Mouse (Mus musculus) adrenal gland, adult 2 months (tissue): ENCODE results near the gene Nagpa. TPM values are rescaled to one million over a fixed set of nuclear protein-coding genes. Genes with fewer than 3 reads are reported as not detected.
A peak's percentile ranks its signal among the peaks of the same experiment; 100 is the strongest.
"Not testable (repeated sequence)": the region's sequence is repeated elsewhere in the genome, so short reads cannot be mapped to it uniquely, and the experiment has no call there.

ENCODE experiments used
- DNase-seq: peaks from one replicate; pipeline ENCODE4 v3.0.0; 2021
- long read RNA-seq: library from polyadenylated mRNA; stranded (forward); transcript quantifications from one replicate; pipeline ENCODE4 v2.0.0, GENCODE M21; 2021
- polyA plus RNA-seq: library from polyadenylated mRNA; depleted of rRNA; stranded (reverse); fragments of >200 nt; gene quantifications from 2 replicates; pipeline ENCODE4 v1.2.3, GENCODE M21; 2012; rRNA removed
- total RNA-seq, 2 experiments: library from RNA; stranded (reverse); gene quantifications; 2 replicates each; pipeline ENCODE4 v1.2.3; 2021

The Nagpa gene
- 10 to 100 TPM; 26.0 to 28.7 TPM for total RNA-seq
- polyA plus RNA-seq: 64.5 and 69.5 TPM in 2 replicates
- long read RNA-seq, transcript Nagpa-201 (10 exons, 2,143 nt): major isoform, 35 of 46 reads
- long read RNA-seq, partial matches to known transcripts: 4 of 46 reads
- long read RNA-seq, other reads (novel, unspliced or antisense): 4 of 46 reads

- DNase-seq: peak; percentile 88
Observed at GRCm38 (mm10) chr16:5203668-5204433, at the start of gene Nagpa. TSS of gene Nagpa (minus strand) at chr16:5204012.

GRCm38 (mm10) chr16:5252260-5252659, 48.4 kb upstream of the Nagpa start:
- no peak for DNase-seq

- no peak for DNase-seq
Observed at GRCm38 (mm10) chr16:5250891-5251290, 47.1 kb upstream of the Nagpa start.

DNA sequence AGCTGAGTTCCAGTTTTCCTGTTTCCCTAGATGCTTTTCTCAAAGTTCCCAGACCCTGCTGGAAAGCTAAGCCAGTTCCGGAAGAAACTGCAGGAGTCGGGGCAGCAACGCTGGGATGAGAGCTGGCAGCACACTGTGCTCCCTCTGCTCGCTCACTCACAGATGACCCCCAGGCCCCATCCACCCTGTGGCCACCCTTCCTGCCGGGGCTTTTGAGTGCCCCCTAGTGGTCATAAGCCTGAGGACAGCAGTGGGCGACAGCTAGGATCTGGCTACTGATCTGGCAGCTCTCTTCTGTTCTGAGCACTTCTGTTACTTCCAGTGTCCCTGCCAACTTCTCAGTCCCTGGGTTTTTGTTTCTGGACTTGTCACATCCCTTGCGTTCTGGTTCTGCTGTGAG, 40.6 kb upstream of the Nagpa start:
- peak; percentile 77 for DNase-seq

DNA sequence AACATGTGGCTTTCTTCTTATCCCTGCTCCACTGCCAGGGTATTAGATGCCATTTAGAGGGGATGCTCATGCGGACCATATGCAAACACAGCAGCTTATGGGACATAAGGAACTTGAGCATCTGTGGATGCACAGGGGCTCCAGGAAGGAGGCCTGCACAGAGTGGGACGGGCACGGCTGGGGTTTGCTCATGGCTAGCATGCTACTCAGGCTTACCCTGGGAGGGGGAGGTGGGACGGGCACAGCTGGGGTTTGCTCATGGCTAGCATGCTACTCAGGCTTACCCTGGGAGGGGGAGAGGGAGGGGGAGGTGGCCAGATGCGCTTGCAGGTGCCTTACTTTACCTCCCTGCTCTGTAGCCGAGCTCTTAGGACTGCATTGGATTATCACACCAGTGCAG, 39.1 kb upstream of the Nagpa start:
- no peak for DNase-seq

DNA sequence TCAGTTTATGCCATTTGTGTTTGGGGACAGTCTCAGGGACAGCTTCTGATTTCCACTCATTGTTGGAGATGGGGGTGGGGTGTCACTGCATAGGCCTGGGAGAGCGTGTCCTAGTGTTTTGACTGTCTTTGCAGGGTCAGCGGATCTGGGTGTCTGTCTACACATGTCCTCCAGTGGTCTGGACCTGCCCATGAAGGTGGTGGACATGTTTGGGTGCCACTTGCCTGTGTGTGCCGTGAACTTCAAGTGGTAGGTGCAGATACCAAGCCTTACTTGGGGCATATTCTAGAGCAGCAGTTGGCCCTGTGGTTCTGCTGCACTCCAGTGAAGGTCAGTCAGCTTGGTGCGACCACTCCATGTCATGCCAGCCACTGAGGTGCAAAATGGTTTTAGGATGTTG, 38.5 kb upstream of the Nagpa start:
- no peak for DNase-seq

- DNase-seq: peak; percentile 95
Observed at GRCm38 (mm10) chr16:5233418-5234313, 29.9 kb upstream of the Nagpa start, which contains the start of gene Alg1. TSS of gene Alg1 (plus strand) at chr16:5233621.

GRCm38 (mm10) chr16:5232982-5233381, 29.2 kb upstream of the Nagpa start:
- no peak for DNase-seq

GRCm38 (mm10) chr16:5228103-5228502, 24.3 kb upstream of the Nagpa start:
- DNase-seq: not testable (repeated sequence)

GRCm38 (mm10) chr16:5227501-5227900, 23.7 kb upstream of the Nagpa start:
- peak; percentile 16 for DNase-seq

GRCm38 (mm10) chr16:5226534-5226933, 22.7 kb upstream of the Nagpa start:
- DNase-seq: not testable (repeated sequence)

DNA sequence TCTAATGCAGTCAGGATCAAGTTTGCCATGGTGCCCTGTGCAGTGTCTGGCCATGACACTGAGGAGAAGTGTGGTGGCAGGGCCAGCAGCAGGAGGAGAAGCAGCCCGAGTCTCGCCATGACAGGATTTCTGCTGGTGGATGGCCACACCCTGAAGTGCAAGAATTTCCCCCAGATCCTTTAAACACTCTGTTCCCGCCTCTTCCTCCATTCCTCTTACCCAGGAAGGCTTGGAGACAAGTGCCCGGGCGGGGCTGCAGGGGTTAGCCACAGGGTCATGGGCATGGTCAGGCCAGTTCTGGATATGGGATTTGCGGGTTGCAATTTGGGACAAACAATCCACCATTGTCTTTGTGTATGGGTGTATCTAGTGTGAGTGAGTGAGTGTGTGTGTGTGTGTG, 18.3 kb upstream of the Nagpa start, which contains the start of gene AU021092:
Gene AU021092 (minus strand): TSS at position 160 of the 400 bp plus-strand sequence.
- DNase-seq: peak; percentile 36

- no peak for DNase-seq
Observed at GRCm38 (mm10) chr16:5221403-5221802, 17.6 kb upstream of the Nagpa start.

- no peak for DNase-seq
Observed at GRCm38 (mm10) chr16:5217341-5218133, 13.7 kb upstream of the Nagpa start.

DNA sequence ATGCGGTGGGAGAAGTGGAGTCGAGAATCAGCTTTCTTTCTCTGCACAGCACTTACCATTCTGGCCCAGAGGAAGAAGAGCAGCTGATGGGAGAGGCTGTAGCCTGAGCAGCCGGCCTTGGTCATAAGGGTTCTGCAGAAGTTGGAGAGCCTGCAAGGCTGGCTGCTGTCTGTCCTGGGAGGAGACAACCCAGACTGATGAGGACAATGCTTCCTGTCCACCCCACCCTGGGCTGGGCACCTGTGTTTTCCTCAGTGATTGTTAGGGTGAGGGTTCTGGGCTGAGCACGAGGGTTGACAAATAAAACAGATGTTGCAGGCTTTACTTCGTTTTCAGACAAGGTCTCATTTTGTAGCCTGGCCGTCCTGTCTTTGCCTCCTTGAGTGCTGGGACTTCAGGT, 12.9 kb upstream of the Nagpa start:
- DNase-seq: no peak

DNA sequence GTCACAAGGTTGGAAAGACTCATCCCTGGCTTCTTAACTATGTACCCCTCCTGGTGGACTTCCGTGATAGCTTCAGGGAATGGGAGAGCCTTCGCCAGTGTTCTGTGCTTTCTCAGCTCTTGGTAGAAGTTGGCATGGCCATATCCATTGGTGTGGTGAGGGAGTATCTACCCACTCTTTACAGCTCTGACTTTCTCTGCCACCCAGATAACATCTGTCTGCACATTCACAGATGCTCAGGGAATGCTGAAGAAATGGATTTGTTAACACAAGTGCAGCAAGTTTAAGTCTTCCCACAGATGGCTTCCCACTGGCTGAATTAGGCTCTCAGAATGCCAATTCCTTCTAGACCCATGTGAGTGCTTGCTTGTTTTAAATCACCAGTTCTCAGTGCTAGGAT, 10.3 kb upstream of the Nagpa start:
- no peak for DNase-seq

GRCm38 (mm10) chr16:5212150-5212549, 8.3 kb upstream of the Nagpa start:
- DNase-seq: no peak

DNA sequence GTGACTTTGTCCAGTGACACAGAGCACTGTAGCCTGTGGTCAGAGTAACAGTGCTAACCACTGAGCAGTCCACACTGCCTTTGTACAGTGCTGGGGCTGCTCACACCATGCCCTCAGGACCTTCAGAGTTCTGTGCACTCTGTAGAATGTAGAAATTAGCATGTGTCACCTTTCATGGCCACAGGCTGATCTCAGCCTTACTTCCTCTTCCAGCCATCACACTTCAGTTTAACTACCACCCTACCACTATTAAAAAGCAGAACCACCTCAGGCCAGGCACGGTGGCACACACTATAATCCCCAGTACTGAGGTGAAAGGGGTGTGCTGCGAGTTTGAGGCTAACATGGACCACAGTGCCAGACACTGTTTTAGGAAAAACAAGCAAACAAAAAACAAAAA, 6.6 kb upstream of the Nagpa start:
- DNase-seq: no peak

GRCm38 (mm10) chr16:5206051-5206450, 2.2 kb upstream of the Nagpa start:
- DNase-seq: no peak

- no peak for DNase-seq
Observed at GRCm38 (mm10) chr16:5205431-5205970, 1.7 kb upstream of the Nagpa start.

DNA sequence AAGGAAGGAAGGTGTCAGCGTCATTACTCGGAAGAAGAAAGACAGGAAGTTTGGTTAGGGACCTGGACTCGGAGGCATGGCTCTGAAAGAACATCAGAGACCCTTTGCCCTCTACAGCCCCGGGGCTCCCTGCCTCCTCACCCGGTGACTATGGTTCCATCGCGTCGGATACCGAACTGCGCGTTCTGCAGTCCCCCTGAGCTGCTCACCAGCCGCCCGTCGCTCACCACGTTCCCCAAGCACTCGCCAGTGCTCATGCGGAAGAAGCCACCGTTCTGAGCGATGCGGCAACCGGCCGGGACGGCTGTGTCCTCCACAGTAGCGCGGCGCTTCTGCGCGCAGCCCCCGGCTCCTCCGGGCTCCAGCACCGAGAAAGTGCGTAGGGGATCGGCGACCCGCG, 612 bp downstream of the Nagpa start:
- no peak for DNase-seq
